Mouse (Mus musculus): ENCODE measurements around the gene Oxsr1. TPM values are rescaled to one million over a fixed set of nuclear protein-coding genes. Genes with fewer than 3 reads are reported as not detected.
"Not testable (repeated sequence)": the region's sequence is repeated elsewhere in the genome, so short reads cannot be mapped to it uniquely, and the experiment has no call there.

Oxsr1 gene
- polyA plus RNA-seq (2015; fragmentation: Nextera tagmentation; extraction: Ambion mirVana): 13.8 TPM in 2 replicates

GRCm38 (mm10) chr9:119322289-119323259 is at the start of gene Oxsr1:
Gene Oxsr1 (minus strand): TSS chr9:119322427.
- under 1% methylated on average over 76 of the region's 76 CpGs for WGBS
- Histone ChIP-seq H3K4me3 (peak within 1 kb of the TSS; percentile 85), H3K9ac (peak within 1 kb of the TSS; percentile 83), H3K27me3 (no peaks in the 10 kb centered on the region), H3K4me1 (replicated peaks) (peaks cover 30% of the 10 kb centered on the region), H3K4me2 (peak within 1 kb of the TSS; percentile 88), H3K9me3 (no peaks in the 10 kb centered on the region), H3K36me3 (no peaks in the 10 kb centered on the region), H3K27ac (replicated peaks) (peak within 1 kb of the TSS; percentile 94)
- ATAC-seq (ENCODE audit: low FRiP score, low read depth): peak; percentile 99

- Histone ChIP-seq H3K27ac (replicated peaks) (no peak overlapping the region), H3K4me3 (no peak overlapping the region), H3K4me2 (no peak overlapping the region), H3K4me1 (replicated peaks) (no peaks in the 10 kb centered on the region), H3K27me3 (no peaks in the 10 kb centered on the region), H3K9ac (no peak overlapping the region), H3K36me3 (no peaks in the 10 kb centered on the region), H3K9me3 (no peaks in the 10 kb centered on the region)
- WGBS: 82% methylated on average over 4 of the region's 4 CpGs
- no peak for ATAC-seq (ENCODE audit: low FRiP score, low read depth)
Measured at GRCm38 (mm10) chr9:119371251-119371650, 49.0 kb upstream of the Oxsr1 start.

GRCm38 (mm10) chr9:119370770-119371169 is 48.5 kb upstream of the Oxsr1 start:
- ATAC-seq (ENCODE audit: low FRiP score, low read depth); H3K4me1 ChIP-seq (replicated peaks); H3K36me3 ChIP-seq; H3K9ac ChIP-seq; H3K4me2 ChIP-seq; H3K9me3 ChIP-seq; H3K27me3 ChIP-seq; H3K27ac ChIP-seq (replicated peaks); H3K4me3 ChIP-seq: not testable (repeated sequence)
- WGBS: 93% methylated on average over 4 of the region's 4 CpGs

GRCm38 (mm10) chr9:119368367-119368766 is 46.1 kb upstream of the Oxsr1 start:
- Histone ChIP-seq H3K4me2 (no peak overlapping the region), H3K27ac (replicated peaks) (no peak overlapping the region), H3K4me1 (replicated peaks) (no peaks in the 10 kb centered on the region), H3K9me3 (no peaks in the 10 kb centered on the region), H3K27me3 (no peaks in the 10 kb centered on the region), H3K36me3 (no peaks in the 10 kb centered on the region), H3K9ac (no peak overlapping the region), H3K4me3 (no peak overlapping the region)
- 83% methylated on average over 3 of the region's 3 CpGs for WGBS
- ATAC-seq (ENCODE audit: low FRiP score, low read depth): no peak

GRCm38 (mm10) chr9:119365284-119365683 is 43.1 kb upstream of the Oxsr1 start, which contains the start of gene Slc22a14:
Gene Slc22a14 (minus strand): TSS chr9:119365553.
- no peaks in the 10 kb centered on the region for H3K4me1 ChIP-seq (replicated peaks)
- WGBS: 72% methylated on average over 7 of the region's 7 CpGs
- H3K4me2 ChIP-seq: no peak within 1 kb of the TSS
- no peak within 1 kb of the TSS for H3K4me3 ChIP-seq
- H3K36me3 ChIP-seq: no peaks in the 10 kb centered on the region
- ATAC-seq (ENCODE audit: low FRiP score, low read depth): no peak
- H3K9me3 ChIP-seq: no peaks in the 10 kb centered on the region
- H3K9ac ChIP-seq: no peak within 1 kb of the TSS
- H3K27ac ChIP-seq (replicated peaks): no peak within 1 kb of the TSS
- no peaks in the 10 kb centered on the region for H3K27me3 ChIP-seq

GRCm38 (mm10) chr9:119363229-119363628 is 41.0 kb upstream of the Oxsr1 start:
- ATAC-seq (ENCODE audit: low FRiP score, low read depth): no peak
- WGBS: 94% methylated on average over 12 of the region's 12 CpGs
- Histone ChIP-seq H3K27ac (replicated peaks) (no peak overlapping the region), H3K4me1 (replicated peaks) (peaks cover 2% of the 10 kb centered on the region; the same call in 1 of the 2 replicates), H3K9me3 (no peaks in the 10 kb centered on the region), H3K4me3 (no peak overlapping the region), H3K36me3 (no peaks in the 10 kb centered on the region), H3K9ac (no peak overlapping the region), H3K27me3 (no peaks in the 10 kb centered on the region), H3K4me2 (no peak overlapping the region)

- WGBS: 94% methylated on average over 5 of the region's 5 CpGs
Measured at GRCm38 (mm10) chr9:119361416-119361815, 39.2 kb upstream of the Oxsr1 start.

GRCm38 (mm10) chr9:119358058-119358429 is 35.8 kb upstream of the Oxsr1 start:
- Histone ChIP-seq H3K4me3 (peak overlapping the region; percentile 79), H3K4me2 (peak overlapping the region; percentile 82), H3K36me3 (no peaks in the 10 kb centered on the region; the same call in 1 of the 2 replicates), H3K27ac (replicated peaks) (no peak overlapping the region), H3K9ac (0 out of 2 replicates have a peak overlapping the region, but pooled peaks have one; percentile 62), H3K27me3 (no peaks in the 10 kb centered on the region), H3K9me3 (no peaks in the 10 kb centered on the region), H3K4me1 (replicated peaks) (peaks cover 8% of the 10 kb centered on the region)
- no peak for ATAC-seq (ENCODE audit: low FRiP score, low read depth)
- WGBS: 34% methylated on average over 9 of the region's 9 CpGs

More at GRCm38 (mm10) chr9:119361416-119361815, 39.2 kb upstream of the Oxsr1 start:
- Histone ChIP-seq H3K9ac (no peak overlapping the region), H3K4me2 (no peak overlapping the region), H3K9me3 (no peaks in the 10 kb centered on the region), H3K4me1 (replicated peaks) (peaks cover 8% of the 10 kb centered on the region), H3K27ac (replicated peaks) (no peak overlapping the region), H3K4me3 (no peak overlapping the region), H3K36me3 (no peaks in the 10 kb centered on the region), H3K27me3 (no peaks in the 10 kb centered on the region)
- ATAC-seq (ENCODE audit: low FRiP score, low read depth): no peak

GRCm38 (mm10) chr9:119357331-119358057 is 35.3 kb upstream of the Oxsr1 start, which contains the start of gene Xylb:
Gene Xylb (plus strand): TSS chr9:119357381.
- peak within 1 kb of the TSS; percentile 82 for H3K4me2 ChIP-seq
- no peak within 1 kb of the TSS for H3K27ac ChIP-seq (replicated peaks)
- peaks cover 8% of the 10 kb centered on the region for H3K4me1 ChIP-seq (replicated peaks)

GRCm38 (mm10) chr9:119355943-119356342 is 33.7 kb upstream of the Oxsr1 start:
- 77% methylated on average over 6 of the region's 6 CpGs for WGBS

More at GRCm38 (mm10) chr9:119357331-119358057, 35.3 kb upstream of the Oxsr1 start, which contains the start of gene Xylb:
- WGBS: 2% methylated on average over 65 of the region's 65 CpGs
- Histone ChIP-seq H3K9me3 (no peaks in the 10 kb centered on the region), H3K36me3 (no peaks in the 10 kb centered on the region; the same call in 1 of the 2 replicates), H3K9ac (peak within 1 kb of the TSS; percentile 62), H3K27me3 (no peaks in the 10 kb centered on the region), H3K4me3 (peak within 1 kb of the TSS; percentile 79)
- ATAC-seq (ENCODE audit: low FRiP score, low read depth): peak; percentile 89

GRCm38 (mm10) chr9:119353926-119354325 is 31.7 kb upstream of the Oxsr1 start:
- peaks cover 14% of the 10 kb centered on the region for H3K36me3 ChIP-seq
- H3K27me3 ChIP-seq: no peaks in the 10 kb centered on the region
- 75% methylated on average over 6 of the region's 6 CpGs for WGBS
- no peak overlapping the region for H3K4me2 ChIP-seq
- peaks cover 8% of the 10 kb centered on the region for H3K4me1 ChIP-seq (replicated peaks)
- no peak overlapping the region for H3K27ac ChIP-seq (replicated peaks)
- H3K9me3 ChIP-seq: no peaks in the 10 kb centered on the region
- no peak overlapping the region for H3K9ac ChIP-seq
- no peak overlapping the region for H3K4me3 ChIP-seq
- no peak for ATAC-seq (ENCODE audit: low FRiP score, low read depth)

More at GRCm38 (mm10) chr9:119355943-119356342, 33.7 kb upstream of the Oxsr1 start:
- no peak overlapping the region for H3K9ac ChIP-seq
- no peak overlapping the region for H3K4me2 ChIP-seq
- no peak overlapping the region for H3K27ac ChIP-seq (replicated peaks)
- peaks cover 8% of the 10 kb centered on the region for H3K4me1 ChIP-seq (replicated peaks)
- H3K36me3 ChIP-seq: peaks cover 6% of the 10 kb centered on the region
- ATAC-seq (ENCODE audit: low FRiP score, low read depth): no peak
- no peak overlapping the region for H3K4me3 ChIP-seq
- H3K27me3 ChIP-seq: no peaks in the 10 kb centered on the region
- no peaks in the 10 kb centered on the region for H3K9me3 ChIP-seq

Data from hindbrain, embryonic 15.5 days (tissue).